Mouse (Mus musculus) erythroblast, adult 5-6 weeks (primary cell): ENCODE results near the gene Btbd35f1. TPM values are rescaled to one million over a fixed set of nuclear protein-coding genes. Genes with fewer than 3 reads are reported as not detected.
"Not testable (repeated sequence)": the region's sequence is repeated elsewhere in the genome, so short reads cannot be mapped to it uniquely, and the experiment has no call there.

Experiments used
- ATAC-seq: replicated peaks from 2 replicates; pipeline ENCODE4 v1.8.0; 2016; ENCODE audit warnings: moderate number of reproducible peaks, mild to moderate bottlenecking, moderate TSS enrichment, inconsistent platforms; ENCODE audit not compliant: poor library complexity, low FRiP score, severe bottlenecking
- total RNA-seq, 2 experiments: library from RNA; stranded (forward) in 1 of 2; stranded (reverse) in 1 of 2; fragments of 150-400 nt in 1 of 2; fragments of 200-764, 138-1000 nt in 1 of 2; gene quantifications; 2 replicates each; pipeline versions ENCODE4 v1.2.3 to v1.2.4; 2015 to 2017; ENCODE audit warnings: low replicate concordance in 2 of 2

The Btbd35f1 gene
- total RNA-seq (2015; ENCODE audit: low replicate concordance) (not detected in 2 replicates), total RNA-seq (2017; ENCODE audit: low replicate concordance) (not detected in 2 replicates)

GRCm38 (mm10) chrX:32559755-32560154 lies at the start of gene Btbd35f1:
TSS of gene Btbd35f1 (plus strand) at chrX:32560055.
- ATAC-seq, result not testable (repeated sequence)

GRCm38 (mm10) chrX:32590878-32591542 lies 31.2 kb downstream of the Btbd35f1 start:
- ATAC-seq, result not testable (repeated sequence)

GRCm38 (mm10) chrX:32601008-32601407 lies 41.2 kb downstream of the Btbd35f1 start:
- ATAC-seq, result not testable (repeated sequence)

DNA sequence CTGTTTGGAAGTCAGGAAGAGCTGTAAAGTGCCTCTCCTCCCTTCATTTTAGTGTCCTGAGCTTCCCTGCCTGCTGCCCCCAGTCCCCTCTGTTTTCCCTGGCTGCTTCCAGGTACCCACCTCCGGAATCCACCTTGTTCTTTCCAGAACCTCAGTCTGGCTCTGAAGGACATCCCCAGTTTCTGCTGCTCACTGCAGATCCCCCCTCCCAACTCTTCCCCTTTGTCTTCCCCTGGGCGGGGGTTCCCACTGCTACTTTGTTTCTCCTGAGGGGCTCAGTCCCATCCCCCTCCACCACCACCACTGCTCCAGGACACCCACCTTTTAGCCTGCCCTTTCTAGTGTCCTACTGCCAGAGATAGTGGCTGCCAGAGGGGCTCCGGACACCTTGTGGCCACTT lies 41.6 kb downstream of the Btbd35f1 start:
- ATAC-seq, result not testable (repeated sequence)

Other genes starting within 250 kb of the Btbd35f1 start
- gene Gm5926, start 90.7 kb downstream of the Btbd35f1 start, total RNA-seq (2015; ENCODE audit: low replicate concordance), result not detected in 2 replicates
- not detected in 2 replicates for gene Gm5926, start 90.7 kb downstream of the Btbd35f1 start, total RNA-seq (2017; ENCODE audit: low replicate concordance)
- gene Btbd35f21, start 166.1 kb downstream of the Btbd35f1 start, total RNA-seq (2015; ENCODE audit: low replicate concordance), result not detected in 2 replicates
- gene Btbd35f21, start 166.1 kb downstream of the Btbd35f1 start, total RNA-seq (2017; ENCODE audit: low replicate concordance), result not detected in 2 replicates